Mouse (Mus musculus): ENCODE measurements around the gene Spast. TPM values are rescaled to one million over a fixed set of nuclear protein-coding genes. Genes with fewer than 3 reads are reported as not detected.
A peak's percentile ranks its signal among the peaks of the same experiment; 100 is the strongest.

The Spast gene
- polyA plus RNA-seq, 1 experiment = 0.20 TPM

GRCm38 (mm10) chr17:74386657-74387056 is 47.9 kb downstream of the Spast start:
- no peaks in the 10 kb centered on the region for H3K4me1 ChIP-seq (ENCODE audit: control insufficient read depth)
- H3K4me3 ChIP-seq (replicated peaks) = no peak overlapping the region
- H3K9me3 ChIP-seq (ENCODE audit: control insufficient read depth, low read length) = no peaks in the 10 kb centered on the region
- TF ChIP-seq GATA1 (IDR thresholded peaks at IDR 0.05; ENCODE audit: low read length) = no peak
- TF ChIP-seq TAL1 (IDR thresholded peaks at IDR 0.05; ENCODE audit: low read length) = no peak
- H3K36me3 ChIP-seq (ENCODE audit: control insufficient read depth) = peaks cover 50% of the 10 kb centered on the region
- H3K27me3 ChIP-seq (ENCODE audit: control insufficient read depth) = no peaks in the 10 kb centered on the region

GRCm38 (mm10) chr17:74389847-74390246 is 51.1 kb downstream of the Spast start:
- no peaks in the 10 kb centered on the region for H3K27me3 ChIP-seq (ENCODE audit: control insufficient read depth)
- H3K4me1 ChIP-seq (ENCODE audit: control insufficient read depth) = peaks cover 5% of the 10 kb centered on the region
- no peaks in the 10 kb centered on the region for H3K9me3 ChIP-seq (ENCODE audit: control insufficient read depth, low read length)
- no peak for TF ChIP-seq TAL1 (IDR thresholded peaks at IDR 0.05; ENCODE audit: low read length)
- TF ChIP-seq GATA1 (IDR thresholded peaks at IDR 0.05; ENCODE audit: low read length) = no peak
- no peak overlapping the region for H3K4me3 ChIP-seq (replicated peaks)
- H3K36me3 ChIP-seq (ENCODE audit: control insufficient read depth) = peaks cover 26% of the 10 kb centered on the region

GRCm38 (mm10) chr17:74394381-74394780 is 55.6 kb downstream of the Spast start:
- Histone ChIP-seq H3K27me3 (ENCODE audit: control insufficient read depth) (no peaks in the 10 kb centered on the region), H3K4me3 (replicated peaks) (peak overlapping the region; percentile 84), H3K36me3 (ENCODE audit: control insufficient read depth) (peaks cover 3% of the 10 kb centered on the region), H3K9me3 (ENCODE audit: control insufficient read depth, low read length) (no peaks in the 10 kb centered on the region), H3K4me1 (ENCODE audit: control insufficient read depth) (peaks cover 18% of the 10 kb centered on the region)
- TF ChIP-seq GATA1 (IDR thresholded peaks at IDR 0.05; ENCODE audit: low read length) (no peak), TAL1 (IDR thresholded peaks at IDR 0.05; ENCODE audit: low read length) (no peak)

GRCm38 (mm10) chr17:74394855-74395254 is 56.1 kb downstream of the Spast start:
- TF ChIP-seq GATA1 (IDR thresholded peaks at IDR 0.05; ENCODE audit: low read length) (no peak), TAL1 (IDR thresholded peaks at IDR 0.05; ENCODE audit: low read length) (no peak)
- Histone ChIP-seq H3K36me3 (ENCODE audit: control insufficient read depth) (peaks cover 3% of the 10 kb centered on the region), H3K4me1 (ENCODE audit: control insufficient read depth) (peaks cover 18% of the 10 kb centered on the region), H3K9me3 (ENCODE audit: control insufficient read depth, low read length) (no peaks in the 10 kb centered on the region), H3K4me3 (replicated peaks) (peak overlapping the region; percentile 84), H3K27me3 (ENCODE audit: control insufficient read depth) (no peaks in the 10 kb centered on the region)

- Histone ChIP-seq H3K4me3 (replicated peaks) (peak within 1 kb of the TSS; percentile 84), H3K9me3 (ENCODE audit: control insufficient read depth, low read length) (no peaks in the 10 kb centered on the region), H3K27me3 (ENCODE audit: control insufficient read depth) (no peaks in the 10 kb centered on the region), H3K4me1 (ENCODE audit: control insufficient read depth) (peaks cover 18% of the 10 kb centered on the region), H3K36me3 (ENCODE audit: control insufficient read depth) (peaks cover 3% of the 10 kb centered on the region)
- TF ChIP-seq TAL1 (IDR thresholded peaks at IDR 0.05; ENCODE audit: low read length) (no peak), GATA1 (IDR thresholded peaks at IDR 0.05; ENCODE audit: low read length) (no peak)
Measured at GRCm38 (mm10) chr17:74395383-74396065, 56.7 kb downstream of the Spast start, which contains the start of gene Slc30a6. Slc30a6 (plus strand) TSS chr17:74395608.

- peaks cover 18% of the 10 kb centered on the region for H3K4me1 ChIP-seq (ENCODE audit: control insufficient read depth)
- TF ChIP-seq GATA1 (IDR thresholded peaks at IDR 0.05; ENCODE audit: low read length) = no peak
- no peak for TF ChIP-seq TAL1 (IDR thresholded peaks at IDR 0.05; ENCODE audit: low read length)
- peak overlapping the region; percentile 84 for H3K4me3 ChIP-seq (replicated peaks)
- H3K27me3 ChIP-seq (ENCODE audit: control insufficient read depth) = no peaks in the 10 kb centered on the region
- peaks cover 4% of the 10 kb centered on the region for H3K36me3 ChIP-seq (ENCODE audit: control insufficient read depth)
- H3K9me3 ChIP-seq (ENCODE audit: control insufficient read depth, low read length) = no peaks in the 10 kb centered on the region
Measured at GRCm38 (mm10) chr17:74396766-74397165, 58.0 kb downstream of the Spast start.

- Histone ChIP-seq H3K4me3 (replicated peaks) (no peak overlapping the region), H3K36me3 (ENCODE audit: control insufficient read depth) (peaks cover 8% of the 10 kb centered on the region), H3K9me3 (ENCODE audit: control insufficient read depth, low read length) (no peaks in the 10 kb centered on the region), H3K27me3 (ENCODE audit: control insufficient read depth) (no peaks in the 10 kb centered on the region), H3K4me1 (ENCODE audit: control insufficient read depth) (peaks cover 18% of the 10 kb centered on the region)
- TF ChIP-seq TAL1 (IDR thresholded peaks at IDR 0.05; ENCODE audit: low read length) = no peak
- TF ChIP-seq GATA1 (IDR thresholded peaks at IDR 0.05; ENCODE audit: low read length) = no peak
Measured at GRCm38 (mm10) chr17:74397173-74397572, 58.4 kb downstream of the Spast start.

- Histone ChIP-seq H3K36me3 (ENCODE audit: control insufficient read depth) (peaks cover 52% of the 10 kb centered on the region), H3K4me3 (replicated peaks) (no peak overlapping the region), H3K4me1 (ENCODE audit: control insufficient read depth) (no peaks in the 10 kb centered on the region), H3K9me3 (ENCODE audit: control insufficient read depth, low read length) (no peaks in the 10 kb centered on the region), H3K27me3 (ENCODE audit: control insufficient read depth) (no peaks in the 10 kb centered on the region)
- TF ChIP-seq GATA1 (IDR thresholded peaks at IDR 0.05; ENCODE audit: low read length) (no peak), TAL1 (IDR thresholded peaks at IDR 0.05; ENCODE audit: low read length) (no peak)
Measured at GRCm38 (mm10) chr17:74402486-74403222, 63.9 kb downstream of the Spast start.

GRCm38 (mm10) chr17:74406487-74406886 is 67.7 kb downstream of the Spast start:
- Histone ChIP-seq H3K9me3 (ENCODE audit: control insufficient read depth, low read length) (no peaks in the 10 kb centered on the region), H3K4me1 (ENCODE audit: control insufficient read depth) (no peaks in the 10 kb centered on the region), H3K36me3 (ENCODE audit: control insufficient read depth) (peaks cover 65% of the 10 kb centered on the region), H3K27me3 (ENCODE audit: control insufficient read depth) (no peaks in the 10 kb centered on the region), H3K4me3 (replicated peaks) (no peak overlapping the region)
- TF ChIP-seq TAL1 (IDR thresholded peaks at IDR 0.05; ENCODE audit: low read length) = no peak
- no peak for TF ChIP-seq GATA1 (IDR thresholded peaks at IDR 0.05; ENCODE audit: low read length)

Data from erythroblast, embryonic 14.5 days (primary cell).